Mouse (Mus musculus): Measurements from ENCODE around the gene Olfr1155.

DNA sequence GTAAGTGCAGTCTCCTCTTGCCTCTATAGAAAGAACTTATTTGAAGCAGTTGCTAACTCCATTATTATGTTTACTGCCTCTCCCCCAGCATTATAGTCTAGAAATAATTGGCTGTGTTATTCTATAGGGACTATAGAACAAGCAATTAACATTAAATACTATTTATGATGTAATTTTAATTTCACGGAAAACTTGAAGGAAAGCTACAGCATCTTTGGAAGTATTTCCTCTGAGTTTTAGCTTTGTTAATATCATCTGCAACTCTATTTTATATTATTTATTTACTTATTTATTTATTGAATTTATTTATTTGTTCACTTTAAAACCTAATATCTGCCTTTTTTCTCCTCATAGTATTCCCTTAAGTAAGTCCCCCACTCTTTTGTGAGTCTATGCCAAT, at the start of gene Olfr1155:
- TF ChIP-seq POLR2A (IDR thresholded peaks at IDR 0.05; ENCODE audit: borderline replicate concordance, extremely low read depth, insufficient read depth, insufficient read length, poor library complexity, severe bottlenecking), result no peak
- TF ChIP-seq CTCF (IDR thresholded peaks at IDR 0.05; ENCODE audit: borderline replicate concordance, extremely low read depth, insufficient read depth, insufficient read length), result no peak
